Mouse (Mus musculus) kidney, postnatal 14 days (tissue): ENCODE results near the gene Gm44502.
"Not testable (repeated sequence)": the region's sequence is repeated elsewhere in the genome, so short reads cannot be mapped to it uniquely, and the experiment has no call there.

ENCODE experiments used
- DNase-seq: peaks from one replicate; pipeline ENCODE4 v3.0.0; 2022; ENCODE audit warnings: mixed read lengths

Gene Gm44502

GRCm38 (mm10) chr15:89453865-89454478 lies 24.5 kb upstream of the Gm44502 start, which contains the start of gene Mapk8ip2:
TSS of gene Mapk8ip2 (plus strand) at chr15:89453913.
- DNase-seq, result no peak

- DNase-seq, result peak; percentile 72
Measured at GRCm38 (mm10) chr15:89452906-89453864, 23.7 kb upstream of the Gm44502 start.

- DNase-seq, result no peak
Measured at GRCm38 (mm10) chr15:89442486-89443070, 13.1 kb upstream of the Gm44502 start.

GRCm38 (mm10) chr15:89435878-89436277 lies 6.4 kb upstream of the Gm44502 start:
- DNase-seq, result no peak

GRCm38 (mm10) chr15:89434136-89434535 lies 4.6 kb upstream of the Gm44502 start:
- DNase-seq, result no peak

- no peak for DNase-seq
Measured at GRCm38 (mm10) chr15:89432946-89433345, 3.5 kb upstream of the Gm44502 start.

- DNase-seq, result no peak
Measured at GRCm38 (mm10) chr15:89431806-89432205, 2.3 kb upstream of the Gm44502 start.

DNA sequence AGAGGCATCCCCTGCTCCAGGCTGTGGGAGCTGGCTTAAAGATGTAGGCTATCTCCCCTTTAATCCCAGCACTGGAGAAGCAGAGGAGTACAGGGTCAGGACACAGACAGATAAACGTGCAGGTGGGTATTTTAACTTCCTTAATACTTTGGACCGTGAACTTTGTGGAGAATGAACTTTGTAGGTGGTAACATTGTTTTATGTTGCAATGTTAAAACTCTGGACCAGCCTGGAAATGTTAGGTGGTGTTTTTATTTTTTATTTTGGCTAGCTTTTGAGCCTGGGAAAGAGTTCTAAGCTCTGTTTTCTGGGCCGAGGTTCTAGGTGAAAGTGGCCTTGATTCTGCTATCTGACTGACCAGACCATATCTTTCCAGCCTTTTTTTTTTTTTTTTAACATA lies 1.8 kb upstream of the Gm44502 start:
- DNase-seq, result no peak

DNA sequence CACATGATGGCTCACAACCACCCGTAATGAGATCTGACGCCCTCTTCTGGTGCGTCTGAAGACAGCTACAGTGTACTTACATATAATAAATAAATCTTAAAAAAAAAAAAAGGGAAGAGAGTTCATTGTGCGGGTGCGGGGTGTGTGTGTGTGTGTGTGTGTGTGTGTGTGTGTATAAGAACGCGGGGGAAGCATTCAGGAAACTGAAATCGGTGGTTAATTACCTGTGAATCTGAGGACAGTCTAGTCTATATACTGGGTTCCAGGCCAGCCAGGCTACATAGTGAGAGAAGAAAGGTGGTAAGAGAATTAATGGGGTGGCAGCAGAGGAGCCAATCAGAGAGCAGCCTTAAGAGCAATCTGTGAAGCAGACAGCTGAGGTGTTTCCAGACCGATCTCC lies 1.3 kb upstream of the Gm44502 start:
- DNase-seq, result not testable (repeated sequence)

- no peak for DNase-seq
Measured at GRCm38 (mm10) chr15:89430341-89430740, 845 bp upstream of the Gm44502 start.

DNA sequence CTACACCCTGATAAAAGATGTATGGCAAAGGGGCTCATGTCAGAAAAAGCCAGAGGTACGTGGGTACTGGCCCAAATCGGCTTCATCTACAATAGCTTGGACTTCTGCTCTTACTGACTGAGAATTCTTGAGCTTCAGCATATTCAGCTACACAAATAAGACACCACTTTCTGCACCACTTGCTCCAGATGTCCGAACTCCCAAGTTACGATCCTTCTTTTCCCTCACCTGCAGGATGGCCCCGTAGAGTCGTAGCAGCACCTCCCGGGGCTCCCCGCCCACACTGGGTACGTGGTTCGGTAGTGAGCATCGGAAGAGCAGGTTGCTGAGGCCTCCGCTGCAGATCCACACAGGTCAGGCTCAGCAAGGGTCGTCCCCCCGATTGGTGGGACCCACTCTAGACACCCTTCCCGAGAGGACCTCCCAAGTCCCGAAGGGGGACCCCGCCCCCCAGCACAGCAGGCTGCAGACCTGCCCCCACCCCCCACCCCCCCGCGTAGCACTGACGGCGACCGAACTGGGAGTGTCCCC lies 610 bp downstream of the Gm44502 start:
- DNase-seq, result no peak

- no peak for DNase-seq
Measured at GRCm38 (mm10) chr15:89428136-89428790, 1.2 kb downstream of the Gm44502 start.

DNA sequence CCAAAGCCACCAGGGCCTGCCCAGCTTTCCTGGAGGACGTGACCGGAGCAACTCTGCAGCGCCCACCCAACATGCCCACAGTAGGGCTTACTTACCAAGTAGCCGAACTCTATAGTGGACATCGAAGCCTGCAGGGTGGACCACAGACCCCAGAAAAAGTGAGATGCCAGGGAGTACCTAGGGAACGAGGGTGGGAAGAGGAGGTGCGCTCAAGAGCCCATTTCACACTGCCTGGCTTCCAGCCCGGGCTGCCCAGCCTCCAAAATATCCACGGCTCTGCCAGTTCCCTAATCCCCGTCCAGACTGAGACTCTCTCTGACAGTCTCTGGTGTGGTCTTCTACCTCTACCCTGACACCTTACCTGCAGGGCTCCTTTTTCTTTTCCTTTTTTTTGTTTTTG lies 2.8 kb downstream of the Gm44502 start:
- no peak for DNase-seq

GRCm38 (mm10) chr15:89425711-89426121 lies 3.8 kb downstream of the Gm44502 start, which contains the start of gene Cpt1b:
TSS of gene Cpt1b (minus strand) at chr15:89425863.
- DNase-seq, result peak; percentile 69

DNA sequence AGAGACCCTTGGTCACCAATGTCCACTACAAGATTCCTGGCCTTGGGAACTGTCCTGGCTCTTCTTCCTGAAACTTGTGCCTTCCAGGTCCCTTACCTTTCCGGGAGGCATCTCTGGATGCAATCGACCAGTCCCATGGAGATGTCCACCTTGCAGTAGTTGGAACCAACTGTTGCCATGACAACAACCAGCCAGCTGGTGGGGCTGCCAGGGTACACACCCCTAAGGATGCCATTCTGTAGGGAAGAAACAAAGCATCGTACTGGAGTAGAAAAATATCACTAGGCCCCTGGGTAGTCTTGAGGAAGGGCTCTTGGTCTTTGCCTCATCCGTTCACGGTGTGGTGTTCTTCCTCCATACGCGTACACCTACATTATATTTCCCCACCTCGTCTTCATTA lies 4.9 kb downstream of the Gm44502 start:
- no peak for DNase-seq

DNA sequence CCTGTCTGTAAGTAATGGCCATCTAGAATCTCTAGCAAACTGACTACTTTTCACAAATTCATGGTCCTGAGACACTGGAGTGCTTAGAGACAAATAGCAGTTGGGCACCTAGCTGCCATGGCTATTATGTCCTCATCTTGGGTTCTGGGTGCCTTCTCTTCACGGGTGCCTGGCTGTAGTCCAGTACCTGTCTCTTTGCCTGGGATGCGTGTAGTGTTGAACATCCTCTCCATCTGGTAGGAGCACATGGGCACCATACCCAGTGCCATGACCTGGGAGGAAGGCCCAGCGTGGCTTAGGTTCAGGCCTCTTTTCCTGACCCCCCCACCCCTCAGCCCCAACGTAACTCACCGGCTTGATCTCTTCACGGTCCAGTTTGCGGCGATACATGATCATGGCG lies 7.6 kb downstream of the Gm44502 start:
- no peak for DNase-seq

- no peak for DNase-seq
Measured at GRCm38 (mm10) chr15:89415282-89415681, 14.2 kb downstream of the Gm44502 start.

GRCm38 (mm10) chr15:89410118-89410517 lies 19.4 kb downstream of the Gm44502 start, which contains the start of gene Syce3:
TSS of gene Syce3 (minus strand) at chr15:89410503.
- DNase-seq, result no peak

GRCm38 (mm10) chr15:89406691-89407090 lies 22.8 kb downstream of the Gm44502 start:
- no peak for DNase-seq

GRCm38 (mm10) chr15:89404831-89405623 lies 24.5 kb downstream of the Gm44502 start:
- DNase-seq, result no peak

DNA sequence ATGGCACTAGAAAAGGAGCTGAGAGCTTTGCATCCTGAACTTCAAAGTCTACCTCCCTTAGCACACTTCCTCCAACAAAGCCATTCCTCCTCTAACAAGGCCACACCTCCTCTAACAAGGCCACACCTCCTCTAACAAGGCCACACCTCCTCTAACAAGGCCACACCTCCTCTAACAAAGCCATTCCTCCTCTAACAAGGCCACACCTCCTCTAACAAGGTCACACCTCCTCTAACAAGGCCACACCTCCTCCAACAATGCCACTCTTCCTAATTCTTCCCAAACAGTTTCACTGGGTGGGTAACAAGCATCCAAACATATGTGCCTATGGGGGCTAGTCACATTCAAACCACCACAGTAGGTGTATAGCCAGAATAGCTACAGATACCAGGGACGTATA lies 27.0 kb downstream of the Gm44502 start:
- no peak for DNase-seq

GRCm38 (mm10) chr15:89399716-89400115 lies 29.8 kb downstream of the Gm44502 start:
- DNase-seq, result no peak
